Mouse (Mus musculus) lung, embryonic 14.5 days (tissue): ENCODE results near the gene Elane. TPM values are rescaled to one million over a fixed set of nuclear protein-coding genes. Genes with fewer than 3 reads are reported as not detected.
"Not testable (repeated sequence)": the region's sequence is repeated elsewhere in the genome, so short reads cannot be mapped to it uniquely, and the experiment has no call there.

Source experiments
- ATAC-seq: fragments of 200-750 bp; cut with Nextera tagmentation; 2 replicates; pipeline ENCODE4 v1.8.0; 2017; ENCODE audit warnings: mild to moderate bottlenecking, moderate TSS enrichment, moderate library complexity; ENCODE audit not compliant: insufficient read depth
- DNase-seq: peaks from one replicate; pipeline ENCODE4 v3.0.0-alpha.2; 2015
- H3K27ac ChIP-seq: fragments of 300-500 bp; sonication (generic); 2 replicates; pipeline ENCODE4 v1.5.1; 2014; ENCODE audit warnings: low read depth, mild to moderate bottlenecking, moderate library complexity
- H3K27me3 ChIP-seq: fragments of 300-500 bp; sonication (generic); 2 replicates; pipeline ENCODE4 v1.6.1; 2014; ENCODE audit warnings: low read length, control low read depth; ENCODE audit not compliant: insufficient read depth
- H3K36me3 ChIP-seq: fragments of 300-500 bp; sonication (generic); 2 replicates; pipeline ENCODE4 v1.6.1; 2014; ENCODE audit warnings: control low read depth; ENCODE audit not compliant: insufficient read depth
- H3K4me1 ChIP-seq: fragments of 300-500 bp; sonication (generic); 2 replicates; pipeline ENCODE4 v1.6.1; 2014; ENCODE audit warnings: antibody characterized with exemption, control low read depth; ENCODE audit not compliant: insufficient read depth
- H3K4me2 ChIP-seq: fragments of 300-500 bp; sonication (generic); 2 replicates; pipeline ENCODE4 v1.6.1; 2014; ENCODE audit warnings: mild to moderate bottlenecking
- H3K4me3 ChIP-seq: fragments of 300-500 bp; sonication (generic); 2 replicates; pipeline ENCODE4 v1.5.1; 2014; ENCODE audit warnings: low read depth, low read length
- H3K9ac ChIP-seq: fragments of 300-500 bp; sonication (generic); 2 replicates; pipeline ENCODE4 v1.6.1; 2014
- H3K9me3 ChIP-seq: fragments of 300-500 bp; sonication (generic); 2 replicates; pipeline ENCODE4 v1.6.1; 2016; ENCODE audit warnings: low read depth, low read length, control low read depth
- CTCF ChIP-seq: IDR thresholded peaks from 2 replicates; pipeline ENCODE4 v1.5.1; 2016; ENCODE audit warnings: antibody characterized with exemption, low read depth
- WGBS: fragments of 180-500 bp; shearing (Covaris S2); extraction: QIAGEN DNeasy Blood & Tissue Kit; methylation state at CpG from one replicate; pipeline ENCODE4 v1.1.7; 2014; 5-methylcytosine and 5-hydroxymethylcytosine counted together
- polyA plus RNA-seq: library from polyadenylated mRNA; unstranded; fragments of >200 nt; fragmentation: Nextera tagmentation; extraction: Ambion mirVana; gene quantifications from 2 replicates; pipeline ENCODE4 v1.2.1, GENCODE M21; 2014

The Elane gene
- polyA plus RNA-seq, 1 experiment from 2014 or later, result 0.18 TPM

DNA sequence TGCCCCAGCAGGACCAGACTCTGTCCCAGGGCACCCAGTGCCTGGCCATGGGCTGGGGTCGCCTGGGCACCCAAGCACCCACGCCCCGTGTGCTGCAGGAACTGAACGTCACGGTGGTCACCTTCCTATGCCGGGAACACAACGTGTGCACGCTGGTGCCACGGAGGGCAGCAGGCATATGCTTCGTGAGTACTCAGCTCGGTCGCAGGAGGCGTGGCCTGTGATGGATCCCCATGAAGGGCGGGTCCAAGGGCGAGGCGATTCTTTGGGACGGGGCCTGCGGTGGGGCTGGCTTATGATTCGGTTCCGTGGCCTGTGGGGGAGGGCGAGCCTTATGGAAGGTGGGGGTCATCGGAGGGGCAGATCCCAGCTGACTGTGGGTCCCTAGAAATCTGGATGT is 4.1 kb upstream of the Elane start:
- Histone ChIP-seq H3K4me2 (peak overlapping the region; percentile 57), H3K36me3 (no peaks in the 10 kb centered on the region), H3K9ac (peak overlapping the region; percentile 42), H3K4me1 (peaks cover 8% of the 10 kb centered on the region; the same call in 1 of the 2 replicates), H3K27ac (no peak overlapping the region), H3K27me3 (0 out of 2 replicates have a peak, but pooled peaks cover 7% of the 10 kb centered on the region), H3K4me3 (no peak overlapping the region; the same call in 1 of the 2 replicates), H3K9me3 (no peaks in the 10 kb centered on the region)
- DNase-seq, result peak; percentile 51
- 7% methylated on average over 22 of the region's 22 CpGs for WGBS
- no peak for TF ChIP-seq CTCF
- ATAC-seq, result 0 out of 2 replicates have a peak, but pooled peaks have one; percentile 8

DNA sequence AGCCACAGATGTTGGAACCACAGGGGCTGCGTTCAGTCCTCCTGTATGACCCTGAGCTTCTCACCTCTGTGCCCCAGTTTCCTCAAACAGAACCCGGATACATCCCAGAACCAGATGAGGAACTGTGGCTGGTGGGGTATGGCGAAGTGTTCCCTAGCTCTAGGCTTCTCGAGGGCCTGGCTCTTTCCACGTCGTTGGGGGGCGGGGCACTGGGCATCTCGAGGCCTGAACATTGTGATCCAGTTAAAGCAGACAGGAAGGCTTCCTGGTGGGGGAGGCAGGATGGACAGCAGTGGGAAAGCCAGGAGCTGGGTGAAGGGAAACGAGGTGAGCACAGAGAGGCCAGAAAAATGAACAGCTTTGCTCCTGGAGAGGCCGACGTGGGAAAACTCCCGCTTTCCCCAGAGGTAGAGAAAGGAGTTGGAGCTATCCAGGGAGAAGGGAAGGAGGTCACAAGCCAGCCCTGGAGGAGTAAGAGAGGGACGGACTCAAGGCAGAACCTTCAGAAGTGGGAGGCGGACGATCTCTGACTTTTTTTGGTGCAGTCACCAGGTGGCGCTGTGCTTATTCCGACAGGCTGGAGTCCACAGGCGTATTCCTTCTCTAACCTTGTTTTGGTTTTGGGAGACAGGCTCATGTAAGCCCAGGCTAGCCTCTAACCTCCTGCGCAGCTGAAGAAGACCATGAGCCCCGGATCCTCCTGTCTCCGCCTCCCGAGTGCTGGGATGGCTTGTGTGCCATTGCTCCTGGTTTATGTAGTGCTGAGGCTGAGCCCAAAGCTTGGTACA is 2.6 kb upstream of the Elane start:
- peak; percentile 83 for TF ChIP-seq CTCF
- peaks cover 8% of the 10 kb centered on the region; the same call in 1 of the 2 replicates for H3K4me1 ChIP-seq
- 0 out of 2 replicates have a peak, but pooled peaks cover 7% of the 10 kb centered on the region for H3K27me3 ChIP-seq
- no peaks in the 10 kb centered on the region for H3K36me3 ChIP-seq
- no peak overlapping the region for H3K9ac ChIP-seq
- WGBS, result 17% methylated on average over 22 of the region's 22 CpGs
- ATAC-seq (peak; percentile 39; the same call in 1 of the 2 replicates), DNase-seq (peak; percentile 93)
- H3K4me3 ChIP-seq, result no peak overlapping the region
- no peaks in the 10 kb centered on the region for H3K9me3 ChIP-seq
- no peak overlapping the region for H3K27ac ChIP-seq
- no peak overlapping the region for H3K4me2 ChIP-seq

DNA sequence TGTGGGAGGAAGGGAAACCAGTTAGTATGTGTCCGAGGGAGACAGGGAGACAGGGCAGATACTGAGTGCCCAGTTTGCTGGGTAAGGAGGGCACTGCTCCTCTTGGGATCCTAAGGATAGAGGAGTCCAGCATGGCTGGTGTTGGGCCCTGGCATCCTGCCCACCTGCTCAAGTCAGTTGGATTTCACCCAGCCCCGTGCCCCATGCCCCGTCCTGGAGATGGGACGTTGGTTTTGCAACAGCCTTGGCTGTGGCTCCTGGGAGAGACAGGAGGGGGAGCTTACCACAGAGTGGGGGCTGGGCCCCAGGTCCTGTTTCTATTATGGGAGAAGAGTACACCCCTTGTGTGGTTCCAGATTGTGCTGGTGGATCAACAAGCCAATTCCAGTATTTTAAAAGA is 1.6 kb upstream of the Elane start:
- H3K4me3 ChIP-seq, result no peak overlapping the region
- no peak overlapping the region for H3K9ac ChIP-seq
- WGBS, result 53% methylated on average over 4 of the region's 4 CpGs
- no peak overlapping the region for H3K4me2 ChIP-seq
- DNase-seq (no peak), ATAC-seq (no peak)
- H3K9me3 ChIP-seq, result no peaks in the 10 kb centered on the region
- no peaks in the 10 kb centered on the region for H3K36me3 ChIP-seq
- TF ChIP-seq CTCF, result no peak
- peaks cover 8% of the 10 kb centered on the region; the same call in 1 of the 2 replicates for H3K4me1 ChIP-seq
- 0 out of 2 replicates have a peak, but pooled peaks cover 7% of the 10 kb centered on the region for H3K27me3 ChIP-seq
- no peak overlapping the region for H3K27ac ChIP-seq

DNA sequence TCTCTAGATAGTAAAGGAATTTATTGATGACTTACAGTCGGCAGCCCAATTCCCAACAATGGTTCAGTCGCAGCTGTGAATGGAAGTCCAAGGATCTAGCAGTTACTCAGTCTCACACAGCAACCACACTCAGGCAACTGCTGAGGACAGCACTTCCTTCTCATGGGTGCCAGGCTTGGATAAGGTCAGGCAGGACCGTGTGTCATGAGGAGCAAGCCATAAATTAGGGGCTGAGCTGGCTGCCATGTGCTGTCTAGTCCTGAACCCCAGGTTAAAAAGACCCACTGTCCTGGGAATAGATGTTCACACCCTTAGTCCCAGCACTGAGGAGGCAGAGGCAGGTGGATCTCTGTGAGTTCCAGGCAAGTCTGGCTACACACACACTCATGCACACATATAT is 1.1 kb upstream of the Elane start:
- WGBS, result 74% methylated on average over 3 of the region's 3 CpGs
- not testable (repeated sequence) for H3K9ac ChIP-seq, H3K4me2 ChIP-seq, H3K27me3 ChIP-seq, H3K36me3 ChIP-seq, H3K9me3 ChIP-seq, DNase-seq, H3K4me1 ChIP-seq, H3K4me3 ChIP-seq, ATAC-seq, H3K27ac ChIP-seq

DNA sequence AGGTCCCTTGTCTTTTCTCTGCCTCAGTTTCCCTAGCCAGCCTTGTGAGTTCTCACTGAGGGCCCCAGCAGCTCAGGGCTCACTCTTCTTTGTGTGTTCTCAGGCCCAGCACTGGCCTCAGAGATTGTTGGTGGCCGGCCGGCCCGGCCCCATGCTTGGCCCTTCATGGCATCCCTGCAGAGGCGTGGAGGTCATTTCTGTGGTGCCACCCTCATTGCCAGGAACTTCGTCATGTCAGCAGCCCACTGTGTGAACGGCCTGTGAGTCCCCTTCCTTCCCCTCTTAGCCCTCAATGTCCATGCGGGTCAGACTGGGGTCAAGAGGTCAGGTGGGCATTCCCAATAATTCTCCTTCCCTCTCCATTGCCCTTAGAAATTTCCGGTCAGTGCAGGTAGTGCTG is 564 bp downstream of the Elane start:
- Histone ChIP-seq H3K4me1 (peaks cover 8% of the 10 kb centered on the region; the same call in 1 of the 2 replicates), H3K9ac (no peak overlapping the region), H3K4me2 (no peak overlapping the region), H3K4me3 (no peak overlapping the region), H3K9me3 (no peaks in the 10 kb centered on the region), H3K27ac (no peak overlapping the region), H3K27me3 (0 out of 2 replicates have a peak, but pooled peaks cover 7% of the 10 kb centered on the region), H3K36me3 (no peaks in the 10 kb centered on the region)
- DNase-seq (no peak), ATAC-seq (no peak)
- 76% methylated on average over 8 of the region's 8 CpGs for WGBS
- TF ChIP-seq CTCF, result no peak

DNA sequence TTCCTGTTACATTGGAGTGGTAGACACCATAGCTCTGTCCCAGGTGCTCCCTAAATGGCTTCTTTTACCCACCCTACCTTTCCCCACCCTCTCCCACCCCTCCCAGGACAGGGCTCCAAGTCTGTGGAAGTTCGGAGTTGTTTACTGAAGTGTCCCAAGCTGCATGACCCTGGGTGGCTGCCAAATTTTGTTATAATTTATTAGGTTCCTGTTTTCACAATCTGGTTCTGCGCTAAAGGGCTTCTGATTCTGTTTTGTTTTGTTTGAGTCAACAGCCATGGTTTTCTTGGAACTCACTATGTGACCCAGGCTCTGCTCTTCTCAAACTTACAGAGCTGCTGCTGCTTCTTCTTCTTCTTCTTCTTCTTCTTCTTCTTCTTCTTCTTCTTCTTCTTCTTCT is 3.3 kb downstream of the Elane start:
- Histone ChIP-seq H3K4me3 (no peak overlapping the region), H3K36me3 (0 out of 2 replicates have a peak, but pooled peaks cover 1% of the 10 kb centered on the region), H3K4me2 (no peak overlapping the region), H3K9me3 (no peaks in the 10 kb centered on the region), H3K27ac (no peak overlapping the region), H3K27me3 (no peaks in the 10 kb centered on the region), H3K4me1 (no peaks in the 10 kb centered on the region), H3K9ac (no peak overlapping the region)
- 36% methylated on average over 2 of the region's 2 CpGs for WGBS
- DNase-seq (peak; percentile 63), ATAC-seq (no peak)
- no peak for TF ChIP-seq CTCF

DNA sequence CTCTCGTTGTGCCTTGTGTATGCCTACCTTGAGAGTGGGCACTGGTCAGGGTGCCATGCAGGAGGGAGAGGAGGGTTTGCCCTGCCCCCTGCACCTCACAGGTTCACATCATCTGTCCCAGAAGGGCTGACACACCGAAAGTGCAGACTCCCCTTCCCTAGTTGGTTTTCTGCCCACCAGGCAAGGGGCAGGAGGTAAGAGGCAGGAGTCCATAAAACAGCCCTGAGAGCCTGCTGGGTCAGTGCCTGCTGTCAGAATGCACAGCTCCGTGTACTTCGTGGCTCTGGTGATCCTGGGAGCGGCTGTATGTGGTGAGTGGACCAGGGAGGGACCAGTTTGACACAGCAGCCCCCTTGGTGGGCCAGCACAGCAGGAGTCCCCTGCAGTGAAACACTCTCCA is 4.6 kb downstream of the Elane start, which contains the start of gene Cfd:
TSS of gene Cfd (plus strand) at position 184 of the 400 bp plus-strand sequence.
- ATAC-seq, result no peak

More for the DNA sequence above, 4.6 kb downstream of the Elane start, which contains the start of gene Cfd:
- Histone ChIP-seq H3K9me3 (no peaks in the 10 kb centered on the region), H3K27me3 (no peaks in the 10 kb centered on the region), H3K9ac (no peak within 1 kb of the TSS), H3K4me1 (no peaks in the 10 kb centered on the region), H3K4me2 (no peak within 1 kb of the TSS), H3K4me3 (no peak within 1 kb of the TSS), H3K36me3 (peaks cover 11% of the 10 kb centered on the region; the same call in 1 of the 2 replicates), H3K27ac (no peak within 1 kb of the TSS)
- no peak for DNase-seq
- WGBS, result 33% methylated on average over 5 of the region's 5 CpGs
- TF ChIP-seq CTCF, result no peak
